Mouse (Mus musculus) G1E-ER4 (cell line): Measurements from ENCODE around the gene Lgals12. TPM values are rescaled to one million over a fixed set of nuclear protein-coding genes. Genes with fewer than 3 reads are reported as not detected.

Experiments used
- GATA1 ChIP-seq: IDR thresholded peaks from one replicate; pipeline ENCODE4 v1.8.0; 2012; ENCODE audit warnings: low read length, inconsistent platforms
- polyA plus RNA-seq: library from polyadenylated mRNA; stranded (reverse); fragments of >175 nt; gene quantifications from 2 replicates; pipeline ENCODE4 v1.2.3, GENCODE M21; 2012

Gene Lgals12
- polyA plus RNA-seq, 1 experiment: not detected

GRCm38 (mm10) chr19:7559986-7560385 lies 47.0 kb downstream of the Lgals12 start:
- TF ChIP-seq GATA1: no peak

- TF ChIP-seq GATA1: no peak
Measured at GRCm38 (mm10) chr19:7558675-7559074, 48.3 kb downstream of the Lgals12 start.

- TF ChIP-seq GATA1: no peak
Measured at GRCm38 (mm10) chr19:7557844-7558243, 49.1 kb downstream of the Lgals12 start.

DNA sequence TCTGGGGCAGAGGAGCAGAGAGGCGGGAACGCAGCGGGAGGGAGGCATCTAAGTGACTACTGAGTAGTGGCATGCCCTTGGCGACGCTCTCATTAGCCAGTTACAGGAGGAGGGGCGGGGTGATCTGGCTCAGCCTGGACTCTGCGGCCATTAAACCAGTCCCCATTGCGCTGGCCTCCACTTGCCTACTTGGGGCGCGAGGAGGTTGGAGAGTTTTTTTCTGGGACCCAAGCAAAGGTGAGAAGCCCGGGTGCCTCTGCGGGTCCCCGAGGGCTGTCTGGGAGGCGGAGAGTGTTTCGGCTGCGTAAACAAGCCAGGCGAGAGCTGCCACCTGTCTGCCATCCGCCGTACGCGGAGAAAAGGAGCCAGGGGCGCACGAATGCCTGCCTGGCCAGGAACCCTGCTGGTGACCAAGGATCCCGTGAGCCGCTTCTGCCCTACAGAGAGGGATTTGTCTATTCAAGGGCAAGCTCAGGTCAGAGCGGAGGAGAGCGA lies 49.6 kb downstream of the Lgals12 start, which contains the start of gene Pla2g16:
Gene Pla2g16, plus strand, starts transcription at position 132 of the 495 bp plus-strand sequence.
- no peak for TF ChIP-seq GATA1

- no peak for TF ChIP-seq GATA1
Measured at GRCm38 (mm10) chr19:7556641-7557040, 50.4 kb downstream of the Lgals12 start.

DNA sequence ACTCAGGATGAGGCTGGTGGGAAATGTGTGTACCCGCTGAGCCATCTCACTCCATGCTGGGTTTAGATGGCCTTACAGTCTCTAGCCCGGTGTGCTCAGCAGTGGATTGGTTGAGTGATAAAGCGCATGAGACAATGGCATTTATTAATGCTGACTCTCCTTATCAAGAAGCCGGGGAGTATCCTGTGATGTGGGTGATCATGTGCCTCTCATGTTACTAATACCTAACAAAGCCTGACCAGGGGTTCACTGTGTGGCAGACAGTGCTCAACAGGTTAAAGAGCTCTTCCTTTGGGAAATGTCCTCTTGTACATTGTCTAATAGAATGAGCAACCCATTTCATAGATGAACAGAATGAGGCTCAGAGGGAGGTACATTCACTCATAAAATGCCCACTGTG lies 52.1 kb downstream of the Lgals12 start:
- TF ChIP-seq GATA1: no peak

GRCm38 (mm10) chr19:7553441-7553840 lies 53.6 kb downstream of the Lgals12 start:
- no peak for TF ChIP-seq GATA1

DNA sequence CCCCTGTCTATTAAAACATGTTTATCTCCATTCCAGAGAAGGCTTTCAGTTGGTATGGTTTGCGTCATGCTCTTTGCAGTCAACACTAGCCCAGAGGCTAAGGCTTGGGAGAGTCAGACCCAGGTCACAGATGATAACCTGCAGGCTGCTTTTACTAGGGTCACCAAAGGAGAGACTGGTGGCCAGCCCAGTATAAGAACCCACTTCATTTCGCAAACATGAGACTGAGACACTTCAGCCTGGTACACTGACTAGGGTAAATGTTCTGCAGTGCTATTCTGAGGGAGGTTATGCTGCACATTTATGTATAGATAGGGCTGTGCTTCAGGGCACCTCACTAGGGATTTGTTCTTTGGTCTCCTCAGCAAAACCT lies 54.7 kb downstream of the Lgals12 start:
- no peak for TF ChIP-seq GATA1

- TF ChIP-seq GATA1: no peak
Measured at GRCm38 (mm10) chr19:7551550-7552300, 55.3 kb downstream of the Lgals12 start.

DNA sequence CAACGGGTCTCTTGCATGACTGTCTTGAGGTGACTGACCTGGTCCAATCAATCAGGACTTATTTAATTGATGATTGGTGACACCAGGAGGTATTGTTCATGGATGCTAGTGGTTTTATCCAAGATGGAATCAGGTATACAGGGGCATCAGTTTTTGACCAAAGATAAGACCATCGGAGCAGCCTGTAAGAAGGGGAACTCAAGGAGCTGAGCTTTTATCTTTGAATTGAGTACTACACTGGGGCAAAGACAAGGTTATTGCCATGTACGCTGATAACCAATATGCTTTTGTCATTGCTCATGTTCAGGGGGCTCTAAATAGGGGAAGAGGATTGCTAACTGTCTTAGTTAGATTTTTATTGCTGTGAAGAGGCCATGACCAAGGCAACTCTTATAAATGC lies 58.1 kb downstream of the Lgals12 start:
- TF ChIP-seq GATA1: no peak

Other genes starting within 250 kb of the Lgals12 start
- gene Spindoc, start 224.2 kb downstream of the Lgals12 start, polyA plus RNA-seq: 38.6 and 39.9 TPM in 2 replicates
- gene 2700081O15Rik, start 189.6 kb downstream of the Lgals12 start, polyA plus RNA-seq: 28.4 and 40.7 TPM in 2 replicates
- 31.6 and 45.7 TPM in 2 replicates for gene Rtn3, start 123.9 kb downstream of the Lgals12 start, polyA plus RNA-seq
- gene Atl3, start 113.2 kb downstream of the Lgals12 start, polyA plus RNA-seq: 9.5 and 13.4 TPM in 2 replicates
- gene Pla2g16, start 49.7 kb downstream of the Lgals12 start, polyA plus RNA-seq: not detected in 2 replicates
- not detected in 2 replicates for gene Hrasls5, start 5.3 kb upstream of the Lgals12 start, polyA plus RNA-seq
- not detected in 2 replicates for gene Slc22a19, start 104.1 kb upstream of the Lgals12 start, polyA plus RNA-seq
- not detected in 2 replicates for gene Slc22a26, start 195.5 kb upstream of the Lgals12 start, polyA plus RNA-seq